Mouse (Mus musculus): ENCODE measurements around the gene Pam. TPM values are rescaled to one million over a fixed set of nuclear protein-coding genes. Genes with fewer than 3 reads are reported as not detected.

Pam gene
- total and polyA plus RNA-seq, 2 experiments = 11.8 to 30.5 TPM

DNA sequence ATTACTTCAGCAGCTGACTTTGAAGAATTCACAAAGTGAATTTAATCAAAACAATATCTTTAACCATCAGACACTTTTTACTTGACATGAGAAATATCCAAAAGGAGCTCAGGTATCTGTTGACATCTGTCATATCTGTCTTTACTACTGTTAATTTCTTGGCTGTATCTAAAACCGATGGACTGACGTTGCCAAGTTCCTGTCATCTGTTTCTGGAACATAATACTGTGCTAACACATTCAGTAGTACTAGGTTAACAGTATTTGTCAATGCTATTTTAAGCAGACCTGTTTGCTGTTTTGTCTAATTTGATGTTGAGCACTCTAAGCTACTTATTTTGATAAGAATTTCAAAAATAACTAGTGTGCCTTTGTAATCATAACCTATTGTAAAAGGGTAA lies 307.0 kb downstream of the Pam start:
- Histone ChIP-seq H3K79me2 (ENCODE audit: control insufficient read depth, insufficient read depth, low read length) (no peaks in the 10 kb centered on the region), H3K4me1 (ENCODE audit: control insufficient read depth, insufficient read depth, low read length) (no peaks in the 10 kb centered on the region), H3K36me3 (ENCODE audit: control insufficient read depth, insufficient read depth, low read length) (peaks cover 18% of the 10 kb centered on the region), H3K9ac (ENCODE audit: low read depth, low read length) (no peak overlapping the region), H3K4me3 (ENCODE audit: insufficient read depth, low read depth, low read length) (no peak overlapping the region), H3K27ac (replicated peaks; ENCODE audit: insufficient read depth, low read depth, low read length) (no peak overlapping the region), H3K27me3 (ENCODE audit: control insufficient read depth, insufficient read depth, low read length) (no peaks in the 10 kb centered on the region)
- 91% methylated on average over 2 of the region's 2 CpGs for WGBS
- no peak for DNase-seq (ENCODE audit: extremely low read depth, low read depth, low spot score)
- TF ChIP-seq CTCF (IDR thresholded peaks at IDR 0.05; ENCODE audit: low read depth, low read length) (no peak), POLR2A (IDR thresholded peaks at IDR 0.05; ENCODE audit: extremely low read depth, insufficient read depth, low read length) (no peak)

- no peak overlapping the region for H3K9ac ChIP-seq (ENCODE audit: low read depth, low read length)
- WGBS = 89% methylated on average over 3 of the region's 3 CpGs
- no peaks in the 10 kb centered on the region for H3K4me1 ChIP-seq (ENCODE audit: control insufficient read depth, insufficient read depth, low read length)
- H3K36me3 ChIP-seq (ENCODE audit: control insufficient read depth, insufficient read depth, low read length) = peaks cover 19% of the 10 kb centered on the region
- no peaks in the 10 kb centered on the region for H3K27me3 ChIP-seq (ENCODE audit: control insufficient read depth, insufficient read depth, low read length)
- no peaks in the 10 kb centered on the region for H3K79me2 ChIP-seq (ENCODE audit: control insufficient read depth, insufficient read depth, low read length)
- H3K4me3 ChIP-seq (ENCODE audit: insufficient read depth, low read depth, low read length) = no peak overlapping the region
- H3K27ac ChIP-seq (replicated peaks; ENCODE audit: insufficient read depth, low read depth, low read length) = no peak overlapping the region
- no peak for DNase-seq (ENCODE audit: extremely low read depth, low read depth, low spot score)
- TF ChIP-seq CTCF (IDR thresholded peaks at IDR 0.05; ENCODE audit: low read depth, low read length) = no peak
- TF ChIP-seq POLR2A (IDR thresholded peaks at IDR 0.05; ENCODE audit: extremely low read depth, insufficient read depth, low read length) = no peak
These were observed 307.8 kb downstream of the Pam start for GRCm38 (mm10) chr1:97787674-97788073.

DNA sequence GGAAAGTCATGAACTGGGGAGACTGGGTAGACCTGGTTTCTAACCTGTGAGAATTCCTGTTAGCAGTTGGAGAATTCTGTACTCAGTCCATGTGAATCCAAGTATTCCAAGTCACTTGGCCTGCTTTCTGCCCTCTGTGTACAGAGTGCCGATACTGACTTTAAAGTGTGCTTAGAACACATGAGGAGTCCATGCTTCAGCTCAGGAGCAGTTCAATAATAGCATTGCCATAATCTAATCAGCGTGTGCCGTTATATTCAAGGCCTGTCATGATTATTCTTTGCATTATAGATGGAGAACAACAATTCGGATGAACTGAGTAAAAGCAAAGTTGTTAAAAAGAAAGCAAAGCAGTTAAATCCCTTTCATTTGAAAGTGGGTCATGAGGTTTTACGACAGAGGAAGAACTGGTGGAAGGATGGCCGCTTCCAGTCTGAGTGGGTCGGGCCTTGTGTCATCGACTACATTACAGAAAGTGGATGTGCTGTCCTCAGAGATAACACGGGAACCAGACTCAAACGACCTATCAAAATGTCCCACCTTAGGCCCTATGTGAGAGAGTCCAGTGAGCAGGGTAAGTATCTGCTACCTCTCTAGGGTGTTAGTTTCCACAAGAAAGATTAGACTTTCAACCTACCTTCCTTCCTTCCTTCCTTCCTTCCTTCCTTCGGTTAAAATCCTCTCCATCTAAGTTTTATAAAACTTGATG lies 309.6 kb downstream of the Pam start:
- no peaks in the 10 kb centered on the region for H3K27me3 ChIP-seq (ENCODE audit: control insufficient read depth, insufficient read depth, low read length)
- H3K4me3 ChIP-seq (ENCODE audit: insufficient read depth, low read depth, low read length) = no peak overlapping the region
- WGBS = 86% methylated on average over 11 of the region's 11 CpGs
- no peaks in the 10 kb centered on the region for H3K4me1 ChIP-seq (ENCODE audit: control insufficient read depth, insufficient read depth, low read length)
- no peak for DNase-seq (ENCODE audit: extremely low read depth, low read depth, low spot score)
- no peak overlapping the region for H3K27ac ChIP-seq (replicated peaks; ENCODE audit: insufficient read depth, low read depth, low read length)
- no peak for TF ChIP-seq CTCF (IDR thresholded peaks at IDR 0.05; ENCODE audit: low read depth, low read length)
- TF ChIP-seq POLR2A (IDR thresholded peaks at IDR 0.05; ENCODE audit: extremely low read depth, insufficient read depth, low read length) = no peak
- H3K9ac ChIP-seq (ENCODE audit: low read depth, low read length) = no peak overlapping the region
- no peaks in the 10 kb centered on the region for H3K79me2 ChIP-seq (ENCODE audit: control insufficient read depth, insufficient read depth, low read length)
- peaks cover 21% of the 10 kb centered on the region for H3K36me3 ChIP-seq (ENCODE audit: control insufficient read depth, insufficient read depth, low read length)

- Histone ChIP-seq H3K9ac (ENCODE audit: low read depth, low read length) (no peak overlapping the region), H3K27ac (replicated peaks; ENCODE audit: insufficient read depth, low read depth, low read length) (no peak overlapping the region), H3K36me3 (ENCODE audit: control insufficient read depth, insufficient read depth, low read length) (peaks cover 21% of the 10 kb centered on the region), H3K4me3 (ENCODE audit: insufficient read depth, low read depth, low read length) (no peak overlapping the region), H3K27me3 (ENCODE audit: control insufficient read depth, insufficient read depth, low read length) (no peaks in the 10 kb centered on the region), H3K4me1 (ENCODE audit: control insufficient read depth, insufficient read depth, low read length) (no peaks in the 10 kb centered on the region), H3K79me2 (ENCODE audit: control insufficient read depth, insufficient read depth, low read length) (no peaks in the 10 kb centered on the region)
- WGBS = 87% methylated on average over 7 of the region's 7 CpGs
- TF ChIP-seq POLR2A (IDR thresholded peaks at IDR 0.05; ENCODE audit: extremely low read depth, insufficient read depth, low read length) = no peak
- no peak for TF ChIP-seq CTCF (IDR thresholded peaks at IDR 0.05; ENCODE audit: low read depth, low read length)
- DNase-seq (ENCODE audit: extremely low read depth, low read depth, low spot score) = no peak
These were observed 310.5 kb downstream of the Pam start for GRCm38 (mm10) chr1:97784928-97785327.

- Histone ChIP-seq H3K4me1 (ENCODE audit: control insufficient read depth, insufficient read depth, low read length) (no peaks in the 10 kb centered on the region), H3K4me3 (ENCODE audit: insufficient read depth, low read depth, low read length) (no peak overlapping the region), H3K79me2 (ENCODE audit: control insufficient read depth, insufficient read depth, low read length) (no peaks in the 10 kb centered on the region), H3K27ac (replicated peaks; ENCODE audit: insufficient read depth, low read depth, low read length) (no peak overlapping the region), H3K36me3 (ENCODE audit: control insufficient read depth, insufficient read depth, low read length) (peaks cover 25% of the 10 kb centered on the region), H3K27me3 (ENCODE audit: control insufficient read depth, insufficient read depth, low read length) (no peaks in the 10 kb centered on the region), H3K9ac (ENCODE audit: low read depth, low read length) (no peak overlapping the region)
- TF ChIP-seq CTCF (IDR thresholded peaks at IDR 0.05; ENCODE audit: low read depth, low read length) (no peak), POLR2A (IDR thresholded peaks at IDR 0.05; ENCODE audit: extremely low read depth, insufficient read depth, low read length) (no peak)
- no peak for DNase-seq (ENCODE audit: extremely low read depth, low read depth, low spot score)
- WGBS = 93% methylated on average over 7 of the region's 7 CpGs
These were observed 313.8 kb downstream of the Pam start for GRCm38 (mm10) chr1:97781674-97782073.

DNA sequence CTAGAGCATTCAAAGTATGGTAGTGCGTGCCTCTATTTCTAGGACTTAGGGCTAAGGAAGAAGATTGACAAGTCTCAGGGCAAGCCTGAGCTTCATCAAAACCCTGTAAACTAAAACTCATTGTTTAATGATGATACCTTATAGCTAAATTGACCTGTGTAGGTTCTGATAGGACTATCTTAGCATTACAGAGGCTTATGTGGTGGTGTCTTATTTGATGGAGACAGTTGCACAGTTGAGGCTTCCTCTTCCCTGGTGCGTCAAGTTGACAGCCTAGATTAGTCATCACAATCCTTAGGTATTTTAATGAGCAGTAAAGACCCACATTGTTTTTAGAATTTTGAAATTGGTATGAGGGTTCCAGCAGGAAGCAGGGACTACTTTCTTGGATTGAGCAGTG lies 321.5 kb downstream of the Pam start:
- Histone ChIP-seq H3K4me3 (ENCODE audit: insufficient read depth, low read depth, low read length) (no peak overlapping the region), H3K27ac (replicated peaks; ENCODE audit: insufficient read depth, low read depth, low read length) (no peak overlapping the region), H3K9ac (ENCODE audit: low read depth, low read length) (no peak overlapping the region), H3K4me1 (ENCODE audit: control insufficient read depth, insufficient read depth, low read length) (peaks cover 2% of the 10 kb centered on the region; the same call in 1 of the 2 replicates), H3K27me3 (ENCODE audit: control insufficient read depth, insufficient read depth, low read length) (no peaks in the 10 kb centered on the region), H3K79me2 (ENCODE audit: control insufficient read depth, insufficient read depth, low read length) (no peaks in the 10 kb centered on the region; the same call in 1 of the 2 replicates), H3K36me3 (ENCODE audit: control insufficient read depth, insufficient read depth, low read length) (peaks cover 11% of the 10 kb centered on the region; the same call in 1 of the 2 replicates)
- TF ChIP-seq CTCF (IDR thresholded peaks at IDR 0.05; ENCODE audit: low read depth, low read length) (no peak), POLR2A (IDR thresholded peaks at IDR 0.05; ENCODE audit: extremely low read depth, insufficient read depth, low read length) (no peak)
- 97% methylated on average over 2 of the region's 2 CpGs for WGBS
- DNase-seq (ENCODE audit: extremely low read depth, low read depth, low spot score) = no peak
